Mouse (Mus musculus): ENCODE measurements at regions not wholly inside any gene's neighbourhood (a gene's known extent, or its start where the extent isn't known, plus 50 kb on each side); places are given as distances from the start of the nearest gene placed in this dataset.

- no peak for TF ChIP-seq CTCF (IDR thresholded peaks at IDR 0.05; ENCODE audit: low read depth)
- TF ChIP-seq EP300 (IDR thresholded peaks at IDR 0.05; ENCODE audit: low read depth) = no peak
These were observed 173.0 kb downstream of the Ndufs4 start for GRCm38 (mm10) chr13:114215044-114215443.

Data from heart, postnatal 0 days (tissue).